14 mouse cellular contexts compared by ENCODE assay signal in the genomic region with DNA sequence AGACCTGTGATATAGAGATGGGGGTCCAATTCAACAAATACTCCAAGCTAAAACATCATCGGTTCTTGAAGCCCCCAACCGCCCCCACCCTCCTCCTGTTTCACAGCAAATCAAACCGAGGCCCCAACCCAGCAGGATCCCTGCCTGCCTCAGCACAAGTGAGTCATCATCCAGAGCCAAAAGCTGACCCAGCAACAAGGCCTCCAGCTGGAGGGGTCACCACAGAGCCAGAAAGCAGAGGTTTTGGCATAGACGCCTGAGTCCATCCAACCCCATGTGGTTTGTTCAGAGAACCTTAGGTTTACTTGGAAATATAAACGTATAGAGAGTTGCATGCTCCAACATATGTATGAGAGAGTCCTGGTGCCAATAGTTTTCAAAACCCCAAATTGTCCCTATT.
"Had no signal": no experiment of that assay in that cellular context is flagged by ENCODE, and none has a peak within 500 bp of the region (broad histone marks: within the 10 kb centered on the region; RNA-seq: fewer than 3 reads in every experiment).

No protein-coding gene starts in this region.

- H3K4me3 ChIP-seq: liver, embryonic 12.5 days; megakaryocyte, embryonic 14.5 days; midbrain, embryonic 13.5 days; midbrain, embryonic 15.5 days; neural tube, embryonic 12.5 days; stomach, embryonic 15.5 days had no signal

- H3K9me3 ChIP-seq: liver, embryonic 12.5 days; megakaryocyte, embryonic 14.5 days; midbrain, embryonic 13.5 days; midbrain, embryonic 15.5 days; neural tube, embryonic 12.5 days; stomach, embryonic 15.5 days had no signal

- H3K9ac ChIP-seq: liver, embryonic 12.5 days; liver, embryonic 14.5 days; lung, embryonic 14.5 days; midbrain, embryonic 13.5 days; midbrain, embryonic 15.5 days; neural tube, embryonic 12.5 days; stomach, embryonic 15.5 days had no signal

- H3K4me2 ChIP-seq: liver, embryonic 12.5 days; lung, embryonic 14.5 days; midbrain, embryonic 11.5 days; midbrain, embryonic 13.5 days; midbrain, embryonic 15.5 days; neural tube, embryonic 12.5 days; stomach, embryonic 15.5 days had no signal

- H3K27me3 ChIP-seq: liver, embryonic 12.5 days; neural tube, embryonic 12.5 days; stomach, embryonic 15.5 days had no signal

- DNase-seq: lung, adult 18-20 months; lung, embryonic 14.5 days; right cerebral cortex, postnatal 14 days; thymus, adult 2 months; thymus, postnatal 25 days; thymus, postnatal 4 days had no signal

- H3K36me3 ChIP-seq: liver, embryonic 12.5 days; midbrain, embryonic 13.5 days; midbrain, embryonic 15.5 days; neural tube, embryonic 12.5 days; stomach, embryonic 15.5 days had no signal

- H3K4me1 ChIP-seq: liver, embryonic 12.5 days; megakaryocyte, embryonic 14.5 days; midbrain, embryonic 15.5 days; neural tube, embryonic 12.5 days; stomach, embryonic 15.5 days had no signal

- H3K27ac ChIP-seq: liver, embryonic 12.5 days; liver, embryonic 14.5 days; midbrain, embryonic 13.5 days; midbrain, embryonic 15.5 days; neural tube, embryonic 12.5 days; stomach, embryonic 15.5 days had no signal

- ATAC-seq: liver, embryonic 12.5 days; midbrain, embryonic 13.5 days; midbrain, embryonic 15.5 days had no signal
